Mouse (Mus musculus): ENCODE data around the gene Srsf4. TPM values are rescaled to one million over a fixed set of nuclear protein-coding genes. Genes with fewer than 3 reads are reported as not detected.

Gene Srsf4
- polyA plus RNA-seq (2012; ENCODE audit: insufficient read depth, insufficient read length, missing spikeins) = 16.7 and 26.2 TPM in 2 replicates

GRCm38 (mm10) chr4:131873293-131874168 lies at the start of gene Srsf4:
Srsf4 (plus strand) TSS chr4:131873617.
- Histone ChIP-seq H3K4me3 (ENCODE audit: insufficient read depth, low read depth, low read length) (peak within 1 kb of the TSS; percentile 98), H3K4me1 (ENCODE audit: control insufficient read depth, insufficient read depth, insufficient read length, low read length) (peaks cover 19% of the 10 kb centered on the region), H3K27ac (replicated peaks; ENCODE audit: low read depth, low read length) (peak within 1 kb of the TSS; percentile 97)

GRCm38 (mm10) chr4:131824939-131825338 lies 48.5 kb upstream of the Srsf4 start:
- H3K4me3 ChIP-seq (ENCODE audit: insufficient read depth, low read depth, low read length) = no peak overlapping the region
- no peaks in the 10 kb centered on the region for H3K4me1 ChIP-seq (ENCODE audit: control insufficient read depth, insufficient read depth, insufficient read length, low read length)
- H3K27ac ChIP-seq (replicated peaks; ENCODE audit: low read depth, low read length) = no peak overlapping the region

GRCm38 (mm10) chr4:131825830-131826229 lies 47.6 kb upstream of the Srsf4 start:
- Histone ChIP-seq H3K4me3 (ENCODE audit: insufficient read depth, low read depth, low read length) (no peak overlapping the region), H3K27ac (replicated peaks; ENCODE audit: low read depth, low read length) (no peak overlapping the region), H3K4me1 (ENCODE audit: control insufficient read depth, insufficient read depth, insufficient read length, low read length) (no peaks in the 10 kb centered on the region)

- Histone ChIP-seq H3K27ac (replicated peaks; ENCODE audit: low read depth, low read length) (no peak overlapping the region), H3K4me1 (ENCODE audit: control insufficient read depth, insufficient read depth, insufficient read length, low read length) (no peaks in the 10 kb centered on the region), H3K4me3 (ENCODE audit: insufficient read depth, low read depth, low read length) (no peak overlapping the region)
These were observed 46.5 kb upstream of the Srsf4 start for GRCm38 (mm10) chr4:131826905-131827304.

- Histone ChIP-seq H3K4me1 (ENCODE audit: control insufficient read depth, insufficient read depth, insufficient read length, low read length) (no peaks in the 10 kb centered on the region), H3K4me3 (ENCODE audit: insufficient read depth, low read depth, low read length) (no peak overlapping the region), H3K27ac (replicated peaks; ENCODE audit: low read depth, low read length) (no peak overlapping the region)
These were observed 44.3 kb upstream of the Srsf4 start for GRCm38 (mm10) chr4:131829123-131829522.

- Histone ChIP-seq H3K4me1 (ENCODE audit: control insufficient read depth, insufficient read depth, insufficient read length, low read length) (no peaks in the 10 kb centered on the region), H3K27ac (replicated peaks; ENCODE audit: low read depth, low read length) (no peak overlapping the region), H3K4me3 (ENCODE audit: insufficient read depth, low read depth, low read length) (no peak overlapping the region)
These were observed 41.8 kb upstream of the Srsf4 start for GRCm38 (mm10) chr4:131831546-131832045.

GRCm38 (mm10) chr4:131832759-131833407 lies 40.5 kb upstream of the Srsf4 start:
- Histone ChIP-seq H3K27ac (replicated peaks; ENCODE audit: low read depth, low read length) (no peak overlapping the region), H3K4me1 (ENCODE audit: control insufficient read depth, insufficient read depth, insufficient read length, low read length) (no peaks in the 10 kb centered on the region), H3K4me3 (ENCODE audit: insufficient read depth, low read depth, low read length) (no peak overlapping the region)

GRCm38 (mm10) chr4:131833971-131834609 lies 39.3 kb upstream of the Srsf4 start:
- no peak overlapping the region for H3K4me3 ChIP-seq (ENCODE audit: insufficient read depth, low read depth, low read length)
- H3K27ac ChIP-seq (replicated peaks; ENCODE audit: low read depth, low read length) = no peak overlapping the region
- H3K4me1 ChIP-seq (ENCODE audit: control insufficient read depth, insufficient read depth, insufficient read length, low read length) = no peaks in the 10 kb centered on the region

GRCm38 (mm10) chr4:131836351-131836881 lies 37.0 kb upstream of the Srsf4 start:
- H3K4me1 ChIP-seq (ENCODE audit: control insufficient read depth, insufficient read depth, insufficient read length, low read length) = no peaks in the 10 kb centered on the region

GRCm38 (mm10) chr4:131836891-131837491 lies 36.4 kb upstream of the Srsf4 start:
- H3K4me1 ChIP-seq (ENCODE audit: control insufficient read depth, insufficient read depth, insufficient read length, low read length) = no peaks in the 10 kb centered on the region
- H3K4me3 ChIP-seq (ENCODE audit: insufficient read depth, low read depth, low read length) = peak overlapping the region; percentile 74
- no peak overlapping the region; the same call in 1 of the 2 replicates for H3K27ac ChIP-seq (replicated peaks; ENCODE audit: low read depth, low read length)

More at GRCm38 (mm10) chr4:131836351-131836881, 37.0 kb upstream of the Srsf4 start:
- no peak overlapping the region for H3K27ac ChIP-seq (replicated peaks; ENCODE audit: low read depth, low read length)
- H3K4me3 ChIP-seq (ENCODE audit: insufficient read depth, low read depth, low read length) = peak overlapping the region; percentile 74

- H3K27ac ChIP-seq (replicated peaks; ENCODE audit: low read depth, low read length) = no peak within 1 kb of the TSS; the same call in 1 of the 2 replicates
- no peaks in the 10 kb centered on the region for H3K4me1 ChIP-seq (ENCODE audit: control insufficient read depth, insufficient read depth, insufficient read length, low read length)
- peak within 1 kb of the TSS; percentile 74 for H3K4me3 ChIP-seq (ENCODE audit: insufficient read depth, low read depth, low read length)
These were observed 35.4 kb upstream of the Srsf4 start, which contains the start of gene Ptpru for GRCm38 (mm10) chr4:131837872-131838524. Ptpru (minus strand) TSS chr4:131838288.

- Histone ChIP-seq H3K4me1 (ENCODE audit: control insufficient read depth, insufficient read depth, insufficient read length, low read length) (0 out of 2 replicates have a peak, but pooled peaks cover 3% of the 10 kb centered on the region), H3K27ac (replicated peaks; ENCODE audit: low read depth, low read length) (peak within 1 kb of the TSS; percentile 85)
These were observed 30.1 kb upstream of the Srsf4 start, which contains the start of gene Mecr for GRCm38 (mm10) chr4:131843290-131843743. Mecr (plus strand) TSS chr4:131843470.

GRCm38 (mm10) chr4:131845991-131846778 lies 27.2 kb upstream of the Srsf4 start:
- Histone ChIP-seq H3K27ac (replicated peaks; ENCODE audit: low read depth, low read length) (peak overlapping the region; percentile 78; the same call in 1 of the 2 replicates), H3K4me3 (ENCODE audit: insufficient read depth, low read depth, low read length) (no peak overlapping the region), H3K4me1 (ENCODE audit: control insufficient read depth, insufficient read depth, insufficient read length, low read length) (peaks cover 8% of the 10 kb centered on the region; the same call in 1 of the 2 replicates)

More at GRCm38 (mm10) chr4:131843290-131843743, 30.1 kb upstream of the Srsf4 start, which contains the start of gene Mecr:
- peak within 1 kb of the TSS; percentile 99 for H3K4me3 ChIP-seq (ENCODE audit: insufficient read depth, low read depth, low read length)
